Mouse (Mus musculus): ENCODE measurements around the gene Ctbs. TPM values are rescaled to one million over a fixed set of nuclear protein-coding genes. Genes with fewer than 3 reads are reported as not detected.

Ctbs gene
- polyA plus RNA-seq, 1 experiment from 2014 or later: 8.3 TPM

DNA sequence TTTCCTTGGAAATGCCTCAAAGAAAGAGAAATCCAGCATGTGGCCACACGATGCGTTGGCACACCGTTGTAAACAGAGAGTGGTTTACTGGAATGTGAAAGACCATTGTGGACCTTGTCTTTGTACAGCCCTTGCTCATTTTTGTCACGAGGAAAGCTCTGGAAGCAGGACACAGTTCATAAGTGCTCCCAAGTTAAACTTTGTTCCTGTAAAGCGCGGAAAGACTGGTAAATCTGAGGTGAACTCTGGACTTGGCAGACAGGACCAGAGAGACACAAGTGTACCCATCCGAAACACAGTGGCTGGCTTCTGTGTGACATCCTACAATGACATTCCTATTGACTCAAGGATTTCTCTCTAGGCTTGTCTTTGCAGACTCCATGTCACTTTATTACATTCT, 6.2 kb upstream of the Ctbs start:
- 52% methylated on average over 7 of the region's 7 CpGs for WGBS
- Histone ChIP-seq H3K27me3 (replicated peaks; ENCODE audit: control insufficient read depth, insufficient read depth, low read length) (no peaks in the 10 kb centered on the region), H3K36me3 (ENCODE audit: control insufficient read depth, insufficient read depth) (peaks cover 7% of the 10 kb centered on the region; the same call in 1 of the 2 replicates), H3K9me3 (ENCODE audit: control insufficient read depth) (no peaks in the 10 kb centered on the region), H3K4me2 (replicated peaks; ENCODE audit: low read depth) (no peak overlapping the region), H3K4me1 (replicated peaks; ENCODE audit: control insufficient read depth, insufficient read depth, low read length) (no peaks in the 10 kb centered on the region), H3K27ac (ENCODE audit: low read depth, low read length) (peak overlapping the region; percentile 35), H3K9ac (ENCODE audit: low read depth, low read length) (no peak overlapping the region), H3K4me3 (ENCODE audit: low read depth, low read length) (no peak overlapping the region)
- peak; percentile 79 for ATAC-seq
- no peak for TF ChIP-seq CTCF (IDR thresholded peaks at IDR 0.05; ENCODE audit: low read depth)

DNA sequence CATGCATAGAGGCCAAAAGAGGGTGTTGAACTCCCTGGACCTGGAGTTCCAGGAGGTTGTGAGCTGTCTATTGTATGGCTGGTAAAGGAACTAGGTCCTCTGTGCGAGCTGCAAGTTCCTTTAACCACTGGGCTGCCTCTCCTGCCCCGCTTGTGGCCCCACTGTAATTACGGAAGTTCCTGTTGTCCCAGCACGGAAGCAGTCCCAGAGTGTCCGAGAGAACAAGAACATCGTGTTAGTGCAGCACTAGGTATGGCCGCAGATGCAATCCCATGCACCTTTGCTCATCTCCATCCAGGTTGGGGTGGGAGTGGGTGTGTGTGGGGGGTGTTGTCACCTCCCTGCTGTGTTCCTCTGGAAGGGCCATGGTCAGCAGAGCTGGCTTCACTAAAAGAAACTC, 4.7 kb upstream of the Ctbs start:
- H3K4me1 ChIP-seq (replicated peaks; ENCODE audit: control insufficient read depth, insufficient read depth, low read length): no peaks in the 10 kb centered on the region
- no peak overlapping the region for H3K9ac ChIP-seq (ENCODE audit: low read depth, low read length)
- H3K27me3 ChIP-seq (replicated peaks; ENCODE audit: control insufficient read depth, insufficient read depth, low read length): no peaks in the 10 kb centered on the region
- no peak overlapping the region for H3K4me3 ChIP-seq (ENCODE audit: low read depth, low read length)
- no peaks in the 10 kb centered on the region for H3K9me3 ChIP-seq (ENCODE audit: control insufficient read depth)
- WGBS: 83% methylated on average over 7 of the region's 7 CpGs
- no peak for TF ChIP-seq CTCF (IDR thresholded peaks at IDR 0.05; ENCODE audit: low read depth)
- no peak for ATAC-seq
- no peak overlapping the region for H3K27ac ChIP-seq (ENCODE audit: low read depth, low read length)
- H3K4me2 ChIP-seq (replicated peaks; ENCODE audit: low read depth): no peak overlapping the region
- H3K36me3 ChIP-seq (ENCODE audit: control insufficient read depth, insufficient read depth): peaks cover 3% of the 10 kb centered on the region; the same call in 1 of the 2 replicates

DNA sequence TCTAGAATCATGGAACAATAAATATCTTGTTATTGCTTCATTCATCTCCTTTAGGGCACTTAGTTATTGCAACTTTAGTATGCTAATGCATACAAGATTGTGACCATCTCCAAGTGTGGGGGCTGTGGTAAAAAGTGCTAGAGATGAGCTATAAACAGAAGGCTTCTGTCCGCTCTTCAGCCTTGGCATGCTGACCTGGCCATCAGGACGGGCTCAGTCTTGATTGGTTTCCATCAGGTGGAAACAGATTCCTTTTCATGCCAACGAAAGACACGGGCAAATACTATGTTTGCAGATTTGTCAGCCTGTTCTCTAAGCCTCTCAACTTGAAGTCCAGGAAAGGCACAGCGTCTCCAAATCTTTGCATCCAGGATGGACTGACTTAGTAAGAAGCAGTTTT, 2.4 kb upstream of the Ctbs start:
- Histone ChIP-seq H3K9ac (ENCODE audit: low read depth, low read length) (no peak overlapping the region), H3K27ac (ENCODE audit: low read depth, low read length) (no peak overlapping the region), H3K36me3 (ENCODE audit: control insufficient read depth, insufficient read depth) (no peaks in the 10 kb centered on the region), H3K9me3 (ENCODE audit: control insufficient read depth) (no peaks in the 10 kb centered on the region), H3K4me3 (ENCODE audit: low read depth, low read length) (no peak overlapping the region), H3K4me1 (replicated peaks; ENCODE audit: control insufficient read depth, insufficient read depth, low read length) (0 out of 2 replicates have a peak, but pooled peaks cover 3% of the 10 kb centered on the region), H3K4me2 (replicated peaks; ENCODE audit: low read depth) (no peak overlapping the region), H3K27me3 (replicated peaks; ENCODE audit: control insufficient read depth, insufficient read depth, low read length) (no peaks in the 10 kb centered on the region)
- no peak for ATAC-seq
- TF ChIP-seq CTCF (IDR thresholded peaks at IDR 0.05; ENCODE audit: low read depth): no peak
- 88% methylated on average over 5 of the region's 5 CpGs for WGBS

DNA sequence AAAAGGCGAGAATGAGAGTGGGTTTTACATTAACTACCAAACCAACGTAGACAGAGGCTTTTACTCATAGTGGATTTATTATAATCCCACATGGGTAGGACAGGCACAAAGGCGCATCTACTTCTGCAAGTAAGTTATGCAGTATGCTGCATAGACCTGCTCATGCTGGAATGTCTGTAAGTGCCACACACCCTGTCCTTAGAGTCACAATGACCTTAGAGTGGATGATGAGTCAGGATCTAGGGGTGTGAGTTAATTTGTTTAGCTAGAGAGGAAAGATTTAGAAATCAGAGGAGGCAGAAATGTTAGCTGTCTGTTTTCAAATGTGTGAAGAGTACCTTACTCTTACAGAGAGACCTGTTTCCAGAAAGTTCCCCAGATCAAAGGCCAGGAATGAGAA, 2.0 kb upstream of the Ctbs start:
- H3K4me2 ChIP-seq (replicated peaks; ENCODE audit: low read depth): no peak overlapping the region
- no peak for ATAC-seq
- H3K27ac ChIP-seq (ENCODE audit: low read depth, low read length): peak overlapping the region; percentile 47; the same call in 1 of the 2 replicates

DNA sequence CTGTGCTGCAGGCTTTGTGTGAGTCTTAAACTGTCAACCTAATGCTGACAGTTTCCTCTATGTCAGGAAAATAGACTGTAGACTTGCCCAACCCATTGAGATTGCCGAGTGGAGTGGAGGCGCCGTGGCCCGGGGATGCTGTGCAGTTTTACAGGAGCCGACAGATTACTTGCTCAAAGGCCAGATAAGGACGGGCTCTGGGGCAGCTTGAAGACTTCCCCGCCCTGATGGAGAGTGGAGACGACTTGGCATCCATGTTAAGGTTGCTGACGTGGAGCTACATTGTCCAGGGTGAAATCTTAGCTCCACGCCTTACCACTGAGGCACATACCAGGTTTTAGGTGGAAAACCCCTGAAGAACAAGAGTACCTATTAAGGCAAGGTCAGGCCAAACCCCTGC, 1.2 kb upstream of the Ctbs start:
- Histone ChIP-seq H3K27ac (ENCODE audit: low read depth, low read length) (no peak overlapping the region), H3K36me3 (ENCODE audit: control insufficient read depth, insufficient read depth) (no peaks in the 10 kb centered on the region), H3K4me3 (ENCODE audit: low read depth, low read length) (no peak overlapping the region), H3K9me3 (ENCODE audit: control insufficient read depth) (no peaks in the 10 kb centered on the region), H3K27me3 (replicated peaks; ENCODE audit: control insufficient read depth, insufficient read depth, low read length) (no peaks in the 10 kb centered on the region), H3K9ac (ENCODE audit: low read depth, low read length) (no peak overlapping the region), H3K4me2 (replicated peaks; ENCODE audit: low read depth) (no peak overlapping the region), H3K4me1 (replicated peaks; ENCODE audit: control insufficient read depth, insufficient read depth, low read length) (0 out of 2 replicates have a peak, but pooled peaks cover 3% of the 10 kb centered on the region)
- WGBS: 48% methylated on average over 10 of the region's 10 CpGs
- no peak for TF ChIP-seq CTCF (IDR thresholded peaks at IDR 0.05; ENCODE audit: low read depth)
- ATAC-seq: no peak

More for the DNA sequence above, 2.0 kb upstream of the Ctbs start:
- H3K27me3 ChIP-seq (replicated peaks; ENCODE audit: control insufficient read depth, insufficient read depth, low read length): no peaks in the 10 kb centered on the region
- TF ChIP-seq CTCF (IDR thresholded peaks at IDR 0.05; ENCODE audit: low read depth): no peak
- H3K4me3 ChIP-seq (ENCODE audit: low read depth, low read length): no peak overlapping the region
- H3K9ac ChIP-seq (ENCODE audit: low read depth, low read length): no peak overlapping the region
- H3K36me3 ChIP-seq (ENCODE audit: control insufficient read depth, insufficient read depth): no peaks in the 10 kb centered on the region
- 0 out of 2 replicates have a peak, but pooled peaks cover 3% of the 10 kb centered on the region for H3K4me1 ChIP-seq (replicated peaks; ENCODE audit: control insufficient read depth, insufficient read depth, low read length)
- 64% methylated on average over 3 of the region's 3 CpGs for WGBS
- no peaks in the 10 kb centered on the region for H3K9me3 ChIP-seq (ENCODE audit: control insufficient read depth)

DNA sequence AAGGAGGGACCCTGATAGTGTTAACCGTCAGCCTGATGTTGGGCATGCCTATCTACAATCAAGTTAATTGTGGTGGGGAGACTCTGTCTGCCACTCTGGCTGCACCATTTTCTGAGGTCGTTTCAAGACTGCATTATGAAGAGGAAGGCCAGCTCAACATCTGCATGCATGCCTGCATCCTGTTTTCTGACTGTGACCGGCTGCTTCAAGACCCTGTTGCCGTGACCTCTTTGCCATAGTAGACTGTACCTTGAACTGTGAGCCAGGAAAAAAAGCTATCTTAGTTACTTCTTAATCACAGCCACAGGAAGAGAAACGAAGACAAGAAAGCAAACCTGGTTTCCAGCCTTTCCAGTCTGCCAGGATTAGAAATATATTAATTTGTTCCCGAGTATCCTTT, 626 bp upstream of the Ctbs start:
- Histone ChIP-seq H3K4me1 (replicated peaks; ENCODE audit: control insufficient read depth, insufficient read depth, low read length) (0 out of 2 replicates have a peak, but pooled peaks cover 3% of the 10 kb centered on the region), H3K4me2 (replicated peaks; ENCODE audit: low read depth) (no peak overlapping the region), H3K27ac (ENCODE audit: low read depth, low read length) (no peak overlapping the region), H3K9ac (ENCODE audit: low read depth, low read length) (no peak overlapping the region), H3K9me3 (ENCODE audit: control insufficient read depth) (no peaks in the 10 kb centered on the region), H3K4me3 (ENCODE audit: low read depth, low read length) (no peak overlapping the region), H3K27me3 (replicated peaks; ENCODE audit: control insufficient read depth, insufficient read depth, low read length) (no peaks in the 10 kb centered on the region), H3K36me3 (ENCODE audit: control insufficient read depth, insufficient read depth) (no peaks in the 10 kb centered on the region)
- no peak for ATAC-seq
- WGBS: 58% methylated on average over 6 of the region's 6 CpGs
- no peak for TF ChIP-seq CTCF (IDR thresholded peaks at IDR 0.05; ENCODE audit: low read depth)
